Mouse (Mus musculus) midbrain, postnatal 0 days (tissue): ENCODE results near the gene Ankfn1. TPM values are rescaled to one million over a fixed set of nuclear protein-coding genes. Genes with fewer than 3 reads are reported as not detected.

Experiments used
- ATAC-seq: fragments of 200-750 bp; cut with Nextera tagmentation; 2 replicates; pipeline ENCODE4 v1.8.0; 2017; ENCODE audit warnings: moderate number of reproducible peaks, mild to moderate bottlenecking, moderate TSS enrichment, moderate library complexity; ENCODE audit not compliant: low FRiP score
- DNase-seq: peaks from one replicate; pipeline ENCODE4 v3.0.0-alpha.2; 2015; ENCODE audit warnings: low spot score
- H3K27ac ChIP-seq: fragments of 300-500 bp; sonication (generic); 2 replicates; pipeline ENCODE4 v1.5.1; 2014; ENCODE audit warnings: low read depth, mild to moderate bottlenecking, low read length, mixed read lengths
- H3K27me3 ChIP-seq: fragments of 300-500 bp; sonication (generic); 2 replicates; pipeline ENCODE4 v1.6.1; 2014; ENCODE audit warnings: low read length, control low read depth, mixed read lengths; ENCODE audit not compliant: insufficient read depth
- H3K36me3 ChIP-seq: fragments of 300-500 bp; sonication (generic); 2 replicates; pipeline ENCODE4 v1.6.1; 2014; ENCODE audit warnings: low read length, control low read depth, mixed read lengths; ENCODE audit not compliant: insufficient read depth
- H3K4me1 ChIP-seq: fragments of 300-500 bp; sonication (generic); 2 replicates; pipeline ENCODE4 v1.6.1; 2014; ENCODE audit warnings: mild to moderate bottlenecking, control low read depth, antibody characterized with exemption, low read length, mixed read lengths; ENCODE audit not compliant: insufficient read depth
- H3K4me2 ChIP-seq: fragments of 300-500 bp; sonication (generic); 2 replicates; pipeline ENCODE4 v1.6.1; 2014; ENCODE audit warnings: low read depth, mild to moderate bottlenecking, low read length, mixed read lengths; ENCODE audit not compliant: poor library complexity, severe bottlenecking
- H3K4me3 ChIP-seq: fragments of 300-500 bp; sonication (generic); 2 replicates; pipeline ENCODE4 v1.5.1; 2014; ENCODE audit warnings: low read depth, mild to moderate bottlenecking, low read length, moderate library complexity
- H3K9ac ChIP-seq: fragments of 300-500 bp; sonication (generic); replicated peaks from 2 replicates; pipeline ENCODE4 v1.6.1; 2014; ENCODE audit warnings: mild to moderate bottlenecking, low read length, moderate library complexity, mixed read lengths; ENCODE audit not compliant: poor library complexity, severe bottlenecking
- H3K9me3 ChIP-seq: fragments of 300-500 bp; sonication (generic); 2 replicates; pipeline ENCODE4 v1.6.1; 2016; ENCODE audit warnings: low read length, control low read depth
- CTCF ChIP-seq: IDR thresholded peaks from 2 replicates; pipeline ENCODE4 v1.5.1; 2016; ENCODE audit warnings: antibody characterized with exemption, mild to moderate bottlenecking
- WGBS: fragments of 180-500 bp; shearing (Covaris S2); extraction: QIAGEN DNeasy Blood & Tissue Kit; methylation state at CpG from one replicate; pipeline ENCODE4 v1.1.7; 2014; 5-methylcytosine and 5-hydroxymethylcytosine counted together
- polyA plus RNA-seq: library from polyadenylated mRNA; unstranded; fragments of >200 nt; fragmentation: Nextera tagmentation; extraction: Ambion mirVana; gene quantifications from 2 replicates; pipeline ENCODE4 v1.2.1, GENCODE M21; 2015
- total RNA-seq: library from RNA; depleted of rRNA; stranded (reverse); fragments of >200 nt; gene quantifications from 2 replicates; pipeline ENCODE4 v1.2.3, GENCODE M21; 2014

Gene Ankfn1
- total and polyA plus RNA-seq, 2 experiments from 2014 or later, result 7.5 to 25.4 TPM

- Histone ChIP-seq H3K27me3 (no peaks in the 10 kb centered on the region), H3K4me3 (no peak overlapping the region), H3K9ac (no peak overlapping the region), H3K4me2 (no peak overlapping the region), H3K36me3 (no peaks in the 10 kb centered on the region), H3K4me1 (peaks cover 14% of the 10 kb centered on the region; the same call in 1 of the 2 replicates), H3K27ac (no peak overlapping the region), H3K9me3 (no peaks in the 10 kb centered on the region)
- no peak for DNase-seq
- no peak for TF ChIP-seq CTCF
- WGBS, result 82% methylated on average over 5 of the region's 5 CpGs
- no peak for ATAC-seq
Measured at GRCm38 (mm10) chr11:89803974-89804373, 26.5 kb upstream of the Ankfn1 start.

- Histone ChIP-seq H3K27ac (no peak overlapping the region), H3K27me3 (no peaks in the 10 kb centered on the region), H3K4me2 (no peak overlapping the region), H3K4me3 (no peak overlapping the region), H3K9me3 (no peaks in the 10 kb centered on the region), H3K9ac (no peak overlapping the region), H3K4me1 (no peaks in the 10 kb centered on the region), H3K36me3 (no peaks in the 10 kb centered on the region)
- TF ChIP-seq CTCF, result no peak
- WGBS, result 65% methylated on average over 3 of the region's 3 CpGs
- no peak for ATAC-seq
- peak; percentile 40 for DNase-seq
Measured at GRCm38 (mm10) chr11:89792709-89793108, 15.3 kb upstream of the Ankfn1 start.

- DNase-seq (no peak), ATAC-seq (no peak)
- no peaks in the 10 kb centered on the region for H3K27me3 ChIP-seq
- no peak overlapping the region for H3K4me2 ChIP-seq
- no peaks in the 10 kb centered on the region for H3K36me3 ChIP-seq
- H3K4me3 ChIP-seq, result no peak overlapping the region
- 65% methylated on average over 3 of the region's 3 CpGs for WGBS
- H3K9me3 ChIP-seq, result no peaks in the 10 kb centered on the region
- H3K4me1 ChIP-seq, result no peaks in the 10 kb centered on the region
- TF ChIP-seq CTCF, result no peak
- no peak overlapping the region for H3K9ac ChIP-seq
- H3K27ac ChIP-seq, result no peak overlapping the region
Measured at GRCm38 (mm10) chr11:89776070-89776469, 1.4 kb downstream of the Ankfn1 start.

GRCm38 (mm10) chr11:89774913-89775312, 2.5 kb downstream of the Ankfn1 start:
- no peak overlapping the region for H3K27ac ChIP-seq
- H3K27me3 ChIP-seq, result no peaks in the 10 kb centered on the region
- no peaks in the 10 kb centered on the region for H3K4me1 ChIP-seq
- no peak for TF ChIP-seq CTCF
- no peaks in the 10 kb centered on the region for H3K36me3 ChIP-seq
- ATAC-seq (no peak), DNase-seq (no peak)
- no peak overlapping the region for H3K9ac ChIP-seq
- H3K4me3 ChIP-seq, result no peak overlapping the region
- no peaks in the 10 kb centered on the region for H3K9me3 ChIP-seq
- no peak overlapping the region for H3K4me2 ChIP-seq
- WGBS, result 85% methylated on average over 3 of the region's 3 CpGs

DNA sequence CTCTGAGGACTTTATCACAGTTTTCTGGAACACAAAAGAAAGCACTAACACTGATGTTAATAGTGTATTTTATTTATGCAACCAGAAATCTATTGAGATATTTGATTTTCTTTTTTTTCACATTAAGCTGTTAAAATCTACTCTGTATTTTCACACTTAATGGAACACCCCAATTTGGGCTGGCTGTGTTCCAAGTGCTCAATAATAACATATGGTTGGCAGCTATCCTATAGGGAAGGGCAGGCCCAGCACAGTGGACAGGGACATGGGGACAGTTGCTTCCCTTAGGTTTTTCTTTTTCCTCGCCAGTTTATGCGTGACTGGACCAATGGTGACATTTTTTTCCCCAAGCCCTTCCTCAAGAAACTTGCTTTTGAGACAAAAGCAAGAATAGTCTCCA, 4.5 kb downstream of the Ankfn1 start:
- no peak for DNase-seq
- Histone ChIP-seq H3K4me3 (no peak overlapping the region), H3K27ac (no peak overlapping the region), H3K36me3 (no peaks in the 10 kb centered on the region), H3K9ac (no peak overlapping the region), H3K9me3 (no peaks in the 10 kb centered on the region), H3K4me1 (no peaks in the 10 kb centered on the region), H3K27me3 (no peaks in the 10 kb centered on the region), H3K4me2 (no peak overlapping the region)
- 84% methylated on average over 2 of the region's 2 CpGs for WGBS
- no peak for TF ChIP-seq CTCF
- ATAC-seq, result no peak

GRCm38 (mm10) chr11:89765770-89766148, 11.7 kb downstream of the Ankfn1 start:
- peak; percentile 9 for DNase-seq

More at GRCm38 (mm10) chr11:89765770-89766148, 11.7 kb downstream of the Ankfn1 start:
- Histone ChIP-seq H3K27me3 (no peaks in the 10 kb centered on the region), H3K4me1 (no peaks in the 10 kb centered on the region), H3K9ac (no peak overlapping the region), H3K27ac (no peak overlapping the region), H3K4me3 (no peak overlapping the region), H3K9me3 (no peaks in the 10 kb centered on the region), H3K4me2 (no peak overlapping the region), H3K36me3 (no peaks in the 10 kb centered on the region)
- 16% methylated on average over 2 of the region's 2 CpGs for WGBS
- ATAC-seq, result no peak
- no peak for TF ChIP-seq CTCF
